Mouse (Mus musculus) spleen, adult 10 weeks (tissue): ENCODE measurements around the gene Ndufa12. TPM values are rescaled to one million over a fixed set of nuclear protein-coding genes. Genes with fewer than 3 reads are reported as not detected.

Experiments used
- polyA plus RNA-seq: library from polyadenylated mRNA; stranded (reverse); fragments of 350-450 nt; fragmentation: Illumina TruSeq; extraction: RNeasy Lipid Tissue Mini Kit (QIAGEN cat#74804); gene quantifications from one replicate; pipeline ENCODE4 v1.2.3, GENCODE M21; 2015; ENCODE audit warnings: low replicate concordance; ENCODE audit not compliant: insufficient read depth

The Ndufa12 gene
- 81.9 TPM for polyA plus RNA-seq

GRCm38 (mm10) chr10:94198482-94199405 lies at the start of gene Ndufa12:
Ndufa12 (plus strand) TSS chr10:94198720.

Other genes starting within 250 kb of the Ndufa12 start
- 14.8 TPM for gene Vezt, start 162.9 kb upstream of the Ndufa12 start, polyA plus RNA-seq
- 15.3 TPM for gene Fgd6, start 162.7 kb upstream of the Ndufa12 start, polyA plus RNA-seq
- 8.8 TPM for gene Nr2c1, start 50.7 kb upstream of the Ndufa12 start, polyA plus RNA-seq
- gene Gm4792, start 100.0 kb downstream of the Ndufa12 start, polyA plus RNA-seq, result not detected
- gene Tmcc3, start 113.2 kb downstream of the Ndufa12 start, polyA plus RNA-seq, result 19.5 TPM